Mouse (Mus musculus): ENCODE data around the gene Gm3667.
"Not testable (repeated sequence)": the region's sequence is repeated elsewhere in the genome, so short reads cannot be mapped to it uniquely, and the experiment has no call there.

GRCm38 (mm10) chr14:6840211-6840610, 49.6 kb downstream of the Gm3667 start, which contains the start of gene Gm3642:
- TF ChIP-seq CTCF, POLR2A (IDR thresholded peaks at IDR 0.05; ENCODE audit: insufficient read depth, low read depth, low read length): not testable (repeated sequence)
